Mouse (Mus musculus) left cerebral cortex, postnatal 4 days (tissue): Measurements from ENCODE around the gene Fcmr. TPM values are rescaled to one million over a fixed set of nuclear protein-coding genes. Genes with fewer than 3 reads are reported as not detected.

Source experiments
- DNase-seq: peaks from one replicate; pipeline ENCODE4 v3.0.0-alpha.2; 2022
- intact Hi-C: fragments of 180-260 bp; cut with DNase I; formaldehyde crosslinking; loops from one replicate; pipeline ENCODE4 v1.15.1; 2025
- total RNA-seq, 2 experiments: library from RNA; stranded (reverse); gene quantifications; 2 replicates each; pipeline ENCODE4 v1.2.3; 2021

Gene Fcmr
- total RNA-seq, 2 experiments from 2014 or later, result 1.1 TPM; not detected in 1

DNA sequence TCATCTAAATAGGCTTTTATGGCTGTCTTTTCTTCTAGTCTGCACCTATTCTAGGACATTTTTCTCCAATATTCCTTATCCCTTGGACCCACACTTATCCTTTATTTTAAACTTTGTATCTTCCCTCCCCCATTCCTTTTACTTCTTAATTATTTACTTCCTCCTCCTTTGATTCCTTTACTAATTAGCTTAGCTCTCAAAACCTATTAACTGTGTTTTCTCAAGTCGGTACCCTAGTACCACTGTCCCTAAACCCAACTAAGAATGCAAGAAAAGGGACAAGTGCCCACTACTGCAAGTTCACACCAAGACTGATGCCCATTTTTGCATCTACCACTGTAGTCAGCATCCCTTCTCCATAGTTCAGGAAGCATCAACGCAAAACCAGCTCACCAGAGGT is 9.7 kb upstream of the Fcmr start:
- no peak for DNase-seq
- intact Hi-C loops, result no loop called here

DNA sequence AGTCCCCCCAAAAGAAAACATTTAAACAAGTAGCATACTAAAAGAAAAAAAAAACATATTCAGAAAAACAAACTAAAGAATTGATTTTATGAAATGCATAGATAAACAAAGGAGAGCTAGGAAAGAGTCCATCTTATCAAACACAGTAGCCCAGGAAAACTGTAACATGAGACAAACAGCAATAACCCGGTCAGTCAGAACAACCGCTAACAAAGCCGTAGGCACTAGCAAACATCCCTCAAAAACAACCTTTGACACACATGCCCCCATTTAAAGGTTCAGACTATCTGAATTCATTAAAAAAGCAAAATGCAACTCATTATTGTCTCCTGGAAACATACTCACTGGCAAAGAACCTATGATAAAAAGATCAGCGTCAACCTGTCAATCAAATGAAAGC is 8.0 kb upstream of the Fcmr start:
- intact Hi-C loops, result no loop called here
- DNase-seq, result no peak

DNA sequence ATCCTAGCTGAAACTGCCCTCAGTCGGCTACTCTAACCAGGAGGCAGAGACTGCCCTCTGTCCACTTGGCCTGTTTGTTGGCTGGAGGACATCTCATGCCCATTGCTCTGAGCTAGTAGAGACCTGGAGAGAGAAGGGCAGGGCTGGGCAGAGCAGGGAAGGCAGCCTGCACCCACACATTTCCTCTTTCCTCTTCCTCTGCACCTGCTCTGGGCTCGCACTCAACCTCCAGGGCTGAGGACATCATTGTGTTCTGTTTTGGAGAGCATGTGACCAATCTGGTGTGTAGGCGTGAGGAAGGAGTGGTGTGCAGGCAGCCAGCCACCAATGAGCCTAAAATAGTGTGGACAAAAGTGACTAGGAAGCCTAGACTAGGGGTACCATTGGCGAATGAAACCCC is 1.2 kb upstream of the Fcmr start:
- DNase-seq, result no peak
- intact Hi-C loops, result no loop called here

DNA sequence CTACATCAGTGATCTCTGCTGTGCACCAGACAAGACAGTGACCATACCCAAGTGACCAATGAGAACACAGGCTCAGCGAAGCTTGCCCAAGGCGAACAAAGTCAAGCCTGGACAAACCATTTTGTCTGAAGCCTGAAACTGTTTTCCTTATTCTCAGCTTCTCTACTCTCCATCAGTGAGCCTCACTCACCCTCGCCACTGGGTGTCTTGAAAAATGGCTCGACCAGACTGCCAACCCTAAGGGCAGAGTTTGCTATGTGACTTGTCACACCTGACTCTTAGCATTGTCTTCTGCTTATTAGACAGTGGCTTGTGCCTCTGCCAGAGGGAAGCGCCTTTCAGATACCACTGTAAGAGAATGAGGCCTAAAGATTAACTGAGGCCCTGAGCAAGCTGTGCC is 728 bp upstream of the Fcmr start:
- no peak for DNase-seq
- intact Hi-C loops, result no loop called here

DNA sequence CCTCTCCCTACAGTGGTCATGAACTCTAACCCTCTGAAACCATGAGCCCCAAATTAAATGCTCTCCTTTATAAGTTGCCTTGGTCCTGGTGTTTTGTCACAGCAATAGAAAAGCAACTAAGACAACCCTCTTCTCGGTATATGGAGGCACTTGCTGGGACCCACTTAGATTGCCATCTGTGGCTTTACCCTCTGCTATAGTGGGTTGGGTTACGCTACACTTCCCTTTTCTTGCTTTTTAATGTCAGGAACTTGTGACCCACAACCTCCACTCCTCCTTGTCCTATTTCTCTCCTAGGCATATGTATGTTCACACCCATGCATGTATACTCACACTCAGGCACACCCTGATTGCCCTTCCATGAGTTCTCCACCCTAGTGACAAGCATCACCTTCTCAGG is 7.4 kb downstream of the Fcmr start:
- no peak for DNase-seq
- intact Hi-C loops, result loop anchor here (5.0 to 10.0 kb wide), 3 partner anchors 102 to 399 kb away; partner anchors contain the start of gene Dyrk3

DNA sequence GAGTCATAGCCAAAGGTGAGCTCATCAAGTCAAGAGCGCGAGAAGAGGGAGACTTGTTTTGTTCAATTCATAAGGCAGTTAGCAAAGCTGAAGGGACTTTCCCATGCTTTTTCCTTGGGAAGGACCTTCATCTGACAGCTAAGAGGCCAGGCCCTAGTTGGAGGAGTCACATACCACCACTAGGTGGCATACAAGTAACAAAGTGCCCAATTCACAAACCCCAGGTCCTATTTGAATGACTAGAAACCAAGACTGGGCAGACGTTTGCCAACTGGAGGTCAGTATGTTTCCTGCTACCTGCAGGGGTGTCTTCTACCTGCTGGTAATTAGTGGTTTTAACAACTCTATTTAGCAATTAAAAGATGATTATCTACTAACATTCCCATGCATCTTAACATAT is 9.7 kb downstream of the Fcmr start:
- intact Hi-C loops, result loop anchor here (10.0 kb wide), 2 partner anchors 100 to 260 kb away; partner anchors contain the start of gene Dyrk3
- DNase-seq, result peak; percentile 40

DNA sequence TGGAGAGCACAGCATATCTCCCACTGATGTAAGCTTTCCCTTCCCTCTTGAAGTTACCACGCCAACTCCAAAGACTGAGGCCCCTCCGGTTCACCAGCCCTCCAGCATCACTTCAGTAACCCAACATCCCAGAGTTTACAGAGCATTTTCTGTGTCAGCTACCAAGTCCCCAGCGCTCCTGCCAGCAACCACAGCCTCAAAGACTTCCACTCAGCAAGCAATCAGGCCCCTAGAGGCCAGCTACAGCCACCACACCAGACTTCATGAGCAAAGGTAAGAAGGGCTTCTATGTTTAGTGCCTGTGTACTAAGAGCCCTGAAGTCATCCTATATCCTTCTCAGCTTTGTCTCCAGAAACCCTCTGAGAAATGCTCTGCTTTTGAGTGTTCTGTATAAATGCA is 10.4 kb downstream of the Fcmr start:
- no peak for DNase-seq
- intact Hi-C loops, result loop anchor here (2.0 to 10.0 kb wide), 3 partner anchors 99 to 259 kb away; partner anchors contain the start of gene Dyrk3

DNA sequence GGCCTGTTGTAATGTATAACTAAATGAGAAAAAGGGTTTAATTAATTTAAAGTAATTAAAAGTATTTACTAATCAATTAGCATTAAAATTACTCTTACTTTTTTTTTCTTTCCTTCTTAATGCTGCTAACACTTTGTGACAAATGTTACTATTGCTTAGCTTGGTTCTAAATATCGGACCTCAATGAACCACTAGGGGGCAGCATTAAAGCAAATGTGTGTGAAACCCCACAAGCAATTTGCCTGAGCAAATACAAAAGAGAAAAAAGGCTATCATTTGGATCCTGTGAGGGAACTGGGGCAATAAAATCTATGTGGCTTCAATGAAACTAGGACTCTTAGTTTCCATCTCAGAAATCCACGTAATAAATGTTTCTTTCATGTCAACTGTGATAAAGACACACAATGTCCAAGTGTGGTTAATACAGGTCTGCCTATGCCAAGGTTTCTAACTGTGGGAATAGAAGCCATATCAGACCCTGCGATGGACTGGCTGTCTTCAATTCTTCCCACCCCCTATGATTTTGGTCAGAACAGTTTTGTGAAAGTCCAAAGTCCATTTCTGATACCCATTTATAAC is 11.6 kb downstream of the Fcmr start:
- peak; percentile 39 for DNase-seq

DNA sequence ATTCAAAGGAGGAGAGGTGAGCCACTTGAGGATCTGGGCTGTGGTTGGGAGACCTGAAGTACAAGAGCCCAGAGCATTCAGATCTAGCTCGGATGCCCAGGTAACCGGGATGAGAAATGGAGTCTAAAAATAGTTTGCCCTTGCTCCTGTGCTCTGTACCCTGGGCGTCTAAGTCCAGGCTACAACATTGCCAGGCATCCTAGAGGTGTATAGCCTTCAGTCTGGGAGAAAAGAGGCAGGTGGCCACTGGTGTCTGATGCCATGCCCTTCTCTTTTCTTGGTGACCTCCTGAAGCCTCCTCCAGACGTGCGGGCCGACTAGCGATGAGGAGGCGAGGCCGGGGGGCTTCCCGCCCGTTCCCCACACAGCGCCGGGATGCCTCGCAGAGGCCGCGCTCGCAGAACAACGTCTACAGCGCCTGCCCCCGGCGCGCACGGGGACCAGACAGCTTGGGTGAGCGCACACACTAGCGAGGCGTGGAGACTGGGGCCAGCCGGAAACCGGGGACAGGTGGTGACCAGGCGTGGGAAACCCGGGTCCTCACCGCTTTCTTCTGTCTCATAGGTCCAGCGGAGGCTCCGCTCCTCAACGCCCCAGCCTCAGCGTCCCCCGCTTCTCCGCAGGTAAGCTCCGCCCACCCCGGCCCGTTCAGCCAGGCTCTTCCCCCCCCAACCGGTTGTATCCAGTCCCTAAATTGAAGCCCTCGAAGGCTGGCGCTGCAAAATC is 12.6 kb downstream of the Fcmr start:
- peak; percentile 28 for DNase-seq
- intact Hi-C loops, result loop anchor here (2.0 to 10.0 kb wide), 3 partner anchors 97 to 257 kb away; partner anchors contain the start of gene Dyrk3

More for the DNA sequence above, 11.6 kb downstream of the Fcmr start:
- intact Hi-C loops, result loop anchor here (2.0 to 10.0 kb wide), 3 partner anchors 98 to 258 kb away; partner anchors contain the start of gene Dyrk3

DNA sequence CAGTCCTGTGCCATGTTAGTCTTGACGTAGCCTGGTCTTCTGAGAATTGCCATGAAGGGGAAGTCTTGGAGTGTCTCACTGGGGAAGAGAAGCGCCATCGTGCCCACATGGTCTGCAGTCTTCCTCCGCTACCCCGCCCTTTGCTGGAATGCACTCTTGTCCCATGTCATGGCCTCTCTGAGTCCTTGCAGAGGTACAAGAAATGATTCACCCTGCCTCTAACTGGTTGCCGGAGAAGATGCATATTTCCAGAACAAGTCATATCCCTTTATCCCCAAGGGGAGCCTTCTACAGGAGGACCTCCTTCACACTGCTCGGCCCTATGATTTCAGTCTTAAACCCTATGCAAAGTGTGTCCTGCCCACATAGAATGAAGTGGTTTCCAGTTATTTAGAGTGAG is 14.5 kb downstream of the Fcmr start:
- intact Hi-C loops, result loop anchor here (10.0 kb wide), 2 partner anchors 95 to 255 kb away; partner anchors contain the start of gene Dyrk3
- DNase-seq, result no peak

DNA sequence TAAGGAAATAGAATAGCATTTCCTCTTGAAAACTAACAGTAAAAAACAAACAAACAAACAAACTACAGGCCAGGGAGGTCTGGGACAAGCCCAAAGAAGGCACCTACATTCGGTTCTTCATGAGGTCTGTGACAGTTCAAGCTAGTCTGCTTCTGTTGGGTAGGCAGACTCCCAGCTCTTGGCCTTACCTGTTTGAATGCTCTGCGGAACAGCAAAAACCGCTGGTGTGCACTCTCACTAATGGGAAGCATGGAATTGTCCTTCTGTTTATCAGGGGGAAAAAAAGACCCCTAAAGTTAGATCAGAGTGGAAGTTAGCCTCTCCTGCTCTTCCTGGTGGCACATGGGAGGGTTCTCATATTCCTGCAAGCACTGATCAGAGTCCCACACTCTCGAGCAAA is 17.7 kb downstream of the Fcmr start:
- intact Hi-C loops, result no loop called here
- DNase-seq, result no peak

DNA sequence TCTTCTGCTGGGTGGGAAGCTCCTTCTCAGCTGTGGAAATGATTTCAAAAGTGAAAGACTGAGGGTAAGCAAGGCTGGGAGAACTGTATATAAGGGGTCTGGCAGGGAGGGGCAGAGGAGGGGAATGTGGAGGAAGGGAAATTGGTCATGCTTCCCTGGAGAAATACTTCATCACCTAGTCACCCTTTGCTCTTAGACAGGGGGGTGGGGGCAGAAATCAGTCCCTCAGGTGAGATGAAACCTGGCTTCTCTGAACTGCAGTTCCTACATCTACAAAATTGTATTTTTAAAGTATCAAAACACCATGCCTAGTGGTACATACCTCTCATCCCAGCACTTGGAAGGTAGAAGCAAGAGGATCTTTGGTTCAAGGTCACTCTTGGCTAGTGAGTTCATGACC is 21.9 kb downstream of the Fcmr start, which contains the start of gene Il24:
Gene Il24, minus strand, starts transcription at position 101 of the 400 bp plus-strand sequence.
- intact Hi-C loops, result loop anchor here (5.0 kb wide), 1 partner anchor 360 kb away; the partner anchor contains the start of gene Rassf5
- DNase-seq, result no peak

DNA sequence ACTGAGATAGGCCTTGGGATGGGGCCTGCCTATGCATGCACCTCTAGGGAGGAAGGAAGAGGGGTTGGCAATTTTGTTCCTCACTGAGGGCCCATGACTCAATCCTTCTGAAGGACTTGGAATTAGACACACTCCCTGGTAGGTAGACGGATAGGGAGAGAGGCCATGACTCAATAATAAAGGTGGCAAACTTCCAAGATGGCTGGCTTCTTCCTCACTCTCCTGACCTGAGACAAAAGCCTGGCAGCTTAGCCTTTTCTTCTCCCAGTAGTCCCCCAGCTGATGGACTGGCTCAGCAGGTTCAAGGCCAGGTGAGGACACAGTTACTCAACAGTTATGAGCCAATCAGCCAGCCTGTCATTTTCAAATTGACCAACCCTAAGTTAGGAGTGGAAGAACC is 27.0 kb downstream of the Fcmr start:
- intact Hi-C loops, result no loop called here

DNA sequence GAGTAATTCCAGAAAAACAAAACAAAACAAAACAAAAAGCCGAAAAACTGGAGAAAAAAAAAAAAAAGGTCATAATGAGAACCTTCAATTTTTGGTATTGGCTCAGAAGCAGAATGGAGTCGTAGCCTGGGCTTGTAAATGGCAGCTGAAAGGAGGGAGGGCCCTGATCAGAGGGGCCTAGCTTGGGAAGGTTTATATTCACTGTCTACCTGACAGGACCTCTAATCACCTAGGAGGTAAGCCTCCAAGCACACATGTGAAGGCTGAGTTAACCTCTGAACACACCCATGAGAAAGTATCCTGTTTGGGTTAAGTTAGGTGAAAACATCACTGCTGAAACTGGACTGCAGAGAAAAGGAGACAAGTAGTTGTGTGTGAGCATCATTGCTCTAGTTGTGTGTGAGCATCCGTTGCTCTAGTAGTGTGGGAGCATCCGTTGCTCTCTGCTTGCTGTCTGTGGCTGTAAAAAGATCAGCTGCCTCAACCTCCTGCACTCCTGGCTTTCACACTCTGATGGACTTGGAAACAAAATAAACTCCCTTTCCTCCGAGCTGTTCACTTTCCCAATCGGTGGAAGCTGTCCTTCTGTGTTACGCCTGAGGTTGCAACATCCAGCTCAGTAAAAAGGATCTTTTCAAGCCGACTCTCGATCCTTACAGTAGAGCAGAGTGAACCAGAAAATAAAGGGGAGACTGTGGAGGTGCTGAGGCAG is 28.0 kb downstream of the Fcmr start:
- intact Hi-C loops, result no loop called here
- DNase-seq, result no peak

More for the DNA sequence above, 27.0 kb downstream of the Fcmr start:
- no peak for DNase-seq

DNA sequence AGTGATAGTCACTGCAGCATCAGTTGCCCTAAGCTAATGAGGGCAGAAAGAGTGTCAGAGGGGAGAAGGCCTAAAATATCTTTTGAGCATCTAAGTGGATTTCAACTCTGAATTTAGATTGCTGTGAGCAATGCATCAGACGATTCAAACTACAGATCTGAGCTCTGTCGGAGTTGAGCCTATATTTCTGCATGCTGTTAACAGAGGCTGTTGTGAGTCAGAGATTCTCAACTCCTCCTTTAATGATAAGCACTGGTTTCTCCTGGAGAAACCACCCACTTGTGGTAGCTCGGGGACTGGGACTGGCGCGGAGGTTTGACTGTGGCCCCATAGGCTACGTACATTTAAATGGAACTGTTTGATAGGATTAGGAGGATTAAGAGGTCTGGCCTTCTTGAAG is 29.0 kb downstream of the Fcmr start:
- no peak for DNase-seq
- intact Hi-C loops, result no loop called here

DNA sequence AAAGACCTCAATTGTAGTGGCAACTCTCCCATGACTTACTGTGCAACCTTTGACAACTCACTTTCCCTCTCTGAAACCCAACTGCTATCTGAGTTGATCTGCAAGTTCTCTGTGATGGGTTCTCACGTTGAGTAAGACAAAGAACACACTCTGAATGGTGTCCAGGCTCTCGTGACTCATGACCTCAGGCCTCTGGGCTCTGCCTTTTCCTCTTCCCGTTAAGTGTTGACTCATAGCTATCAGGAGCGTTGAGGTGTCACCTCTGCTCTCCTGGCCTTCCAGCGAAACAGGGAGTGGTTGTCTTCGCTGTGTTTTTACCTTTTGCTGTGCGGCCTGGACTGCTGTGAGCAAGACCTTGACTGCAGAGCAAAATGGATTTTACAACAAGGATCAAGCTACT is 37.0 kb downstream of the Fcmr start:
- no peak for DNase-seq
- intact Hi-C loops, result no loop called here

DNA sequence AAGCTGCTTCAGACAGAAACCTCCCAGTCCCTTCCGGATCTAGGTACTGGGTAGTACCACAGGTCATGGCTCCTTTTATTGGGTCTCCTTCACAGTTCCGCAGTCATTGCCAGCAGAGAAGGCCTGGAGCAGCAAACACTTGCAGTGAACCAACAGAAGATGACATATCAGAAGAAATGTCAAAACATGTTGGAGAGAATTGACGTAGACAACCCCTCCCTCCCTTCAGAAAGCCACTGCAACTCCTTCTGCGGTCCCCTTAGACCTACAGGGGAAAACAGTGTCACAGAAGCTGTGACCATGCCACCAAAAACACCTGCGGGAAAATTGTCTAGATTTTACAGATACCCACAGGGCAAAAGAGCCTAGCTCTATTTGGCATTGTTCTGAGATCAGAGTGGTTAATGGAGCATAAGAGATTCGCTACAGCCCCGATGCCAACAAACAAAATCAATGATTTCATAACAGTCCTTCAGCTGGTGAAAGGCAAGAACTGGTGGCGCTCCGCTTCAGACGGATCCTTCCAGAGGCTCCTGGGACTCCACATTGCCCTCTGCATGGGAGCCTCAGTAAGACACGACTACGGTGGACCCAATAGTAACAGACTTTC is 46.0 kb downstream of the Fcmr start, which contains the start of gene Il20:
Gene Il20, minus strand, starts transcription at position 51 of the 610 bp plus-strand sequence.
- intact Hi-C loops, result no loop called here
- no peak for DNase-seq

DNA sequence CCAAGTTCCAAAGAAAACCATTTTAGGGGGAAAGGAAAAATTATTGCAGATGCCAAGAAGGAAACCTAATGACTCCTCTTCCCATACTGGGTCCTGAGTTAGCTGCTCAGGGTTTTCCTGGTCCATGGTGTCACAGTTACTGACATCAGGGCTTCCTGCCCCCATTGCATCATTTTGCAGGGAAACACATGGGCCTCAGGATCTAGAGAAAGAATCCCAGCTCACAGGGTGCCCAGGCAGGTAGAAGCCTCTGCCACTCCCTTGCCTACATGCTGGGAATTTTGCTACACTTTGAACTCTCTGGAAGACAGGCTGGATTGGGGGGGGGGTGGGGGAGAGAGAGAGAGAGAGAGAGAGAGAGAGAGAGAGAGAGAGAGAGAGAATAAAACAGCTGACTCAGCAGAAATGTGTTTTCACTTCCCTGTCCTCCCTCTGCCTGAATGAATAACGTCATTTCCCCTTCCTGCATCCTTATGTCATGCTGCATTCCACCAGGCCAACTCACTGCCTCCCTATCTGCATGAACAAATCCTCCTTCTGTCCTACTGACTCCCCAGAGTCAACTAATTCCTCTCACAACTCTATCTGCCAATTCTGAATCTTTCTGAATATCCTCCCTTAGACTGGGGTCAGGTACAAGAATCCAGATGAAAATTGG is 53.0 kb downstream of the Fcmr start:
- DNase-seq, result no peak
- intact Hi-C loops, result no loop called here

DNA sequence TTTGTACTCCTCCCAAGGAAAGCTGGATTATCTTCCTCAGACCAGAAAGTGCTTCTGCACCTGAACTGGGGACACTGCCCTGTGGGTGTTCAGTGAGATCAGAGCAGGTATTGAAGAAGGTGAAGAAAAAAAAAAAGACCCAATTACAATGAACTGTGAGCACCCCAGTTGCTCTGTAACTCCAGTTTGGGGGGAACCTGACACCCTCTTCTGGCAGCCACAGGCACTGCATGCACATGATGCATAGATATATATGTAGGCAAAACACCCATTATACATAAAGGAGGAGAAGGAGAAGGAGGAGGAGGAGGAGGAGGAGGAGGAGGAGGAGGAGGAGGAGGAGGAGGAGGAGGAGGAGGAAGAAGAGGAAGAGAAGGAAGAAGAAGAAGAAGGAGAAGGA is 61.0 kb downstream of the Fcmr start:
- DNase-seq, result no peak
- intact Hi-C loops, result no loop called here
